9 mouse cellular contexts compared by ENCODE assay signal in genomic region chr16:20509349-20509748, GRCm38 (mm10). TPM values are rescaled to one million over a fixed set of nuclear protein-coding genes. Genes with fewer than 3 reads are reported as not detected.
DNase-seq lines count a peak whose midpoint lies in the region; ATAC-seq and TF ChIP-seq lines count a peak whose summit lies in the region.
"Had no signal": no experiment of that assay in that cellular context is flagged by ENCODE, and none has a peak within 500 bp of the region (broad histone marks: within the 10 kb centered on the region; RNA-seq: fewer than 3 reads in every experiment).

No protein-coding gene starts in this region.

- peaks cover 8% of the 10 kb centered on the region for H3K4me1 ChIP-seq in cerebellum, adult 2 months (ENCODE audit: control insufficient read depth, insufficient read depth, low read length)
- no peaks in the 10 kb centered on the region for H3K4me1 ChIP-seq in liver, embryonic 13.5 days (replicated peaks)
- H3K4me1 ChIP-seq in neural tube, embryonic 14.5 days (ENCODE audit: control insufficient read depth, insufficient read depth, low read length) = no peaks in the 10 kb centered on the region
- H3K4me1 ChIP-seq: embryonic facial prominence, embryonic 15.5 days; midbrain, embryonic 12.5 days had no signal

- no peak overlapping the region for H3K9ac ChIP-seq in liver, embryonic 13.5 days
- H3K9ac ChIP-seq in neural tube, embryonic 14.5 days (replicated peaks; ENCODE audit: low read depth, low read length) = no peak overlapping the region
- H3K9ac ChIP-seq: embryonic facial prominence, embryonic 15.5 days; midbrain, embryonic 12.5 days had no signal

- no peak overlapping the region for H3K4me2 ChIP-seq in liver, embryonic 13.5 days
- no peak overlapping the region for H3K4me2 ChIP-seq in neural tube, embryonic 14.5 days (ENCODE audit: low read depth, low read length)
- H3K4me2 ChIP-seq: embryonic facial prominence, embryonic 15.5 days; midbrain, embryonic 12.5 days had no signal

- peak; percentile 65; the same call in 1 of the 2 replicates for TF ChIP-seq CTCF in cerebellum, adult 2 months (IDR thresholded peaks at IDR 0.05; ENCODE audit: borderline replicate concordance, insufficient read depth, low read depth, low read length)

- no peak overlapping the region for H3K27ac ChIP-seq in cerebellum, adult 2 months (ENCODE audit: insufficient read depth, low read length)
- H3K27ac ChIP-seq in liver, embryonic 13.5 days = no peak overlapping the region
- no peak overlapping the region for H3K27ac ChIP-seq in neural tube, embryonic 14.5 days (ENCODE audit: low read depth, low read length)
- H3K27ac ChIP-seq: embryonic facial prominence, embryonic 15.5 days; midbrain, embryonic 12.5 days had no signal

- H3K36me3 ChIP-seq in liver, embryonic 13.5 days = peaks cover 73% of the 10 kb centered on the region
- peaks cover 66% of the 10 kb centered on the region for H3K36me3 ChIP-seq in neural tube, embryonic 14.5 days (ENCODE audit: control insufficient read depth, insufficient read depth, low read length)

- H3K4me3 ChIP-seq in cerebellum, adult 2 months (replicated peaks; ENCODE audit: insufficient read depth, low read depth, low read length) = no peak overlapping the region
- no peak overlapping the region for H3K4me3 ChIP-seq in liver, embryonic 13.5 days (replicated peaks)
- H3K4me3 ChIP-seq in neural tube, embryonic 14.5 days (ENCODE audit: low read depth, low read length) = no peak overlapping the region
- H3K4me3 ChIP-seq: embryonic facial prominence, embryonic 15.5 days; midbrain, embryonic 12.5 days had no signal

- H3K9me3 ChIP-seq in liver, embryonic 13.5 days (replicated peaks) = no peaks in the 10 kb centered on the region
- no peaks in the 10 kb centered on the region for H3K9me3 ChIP-seq in neural tube, embryonic 14.5 days (ENCODE audit: control insufficient read depth, low read length)
- H3K9me3 ChIP-seq: embryonic facial prominence, embryonic 15.5 days; midbrain, embryonic 12.5 days had no signal

- WGBS in cerebellum, adult 2 months = 25% methylated on average over 3 of the region's 3 CpGs
- WGBS in liver, embryonic 13.5 days (ENCODE audit: insufficient replicate concordance) = 77% methylated on average over 3 of the region's 3 CpGs
- 93% methylated on average over 3 of the region's 3 CpGs for WGBS in neural tube, embryonic 14.5 days

- TF ChIP-seq POLR2A in cerebellum, adult 2 months (IDR thresholded peaks at IDR 0.05; ENCODE audit: borderline replicate concordance, insufficient read depth, low read length) = no peak

- ATAC-seq in liver, embryonic 13.5 days (ENCODE audit: low read depth) = peak; percentile 50; the same call in 1 of the 2 replicates
- ATAC-seq in neural tube, embryonic 14.5 days (ENCODE audit: low read depth) = peak; percentile 56; the same call in 1 of the 2 replicates

- no peaks in the 10 kb centered on the region for H3K27me3 ChIP-seq in cerebellum, adult 2 months (ENCODE audit: control insufficient read depth, insufficient read depth, low read length)
- no peaks in the 10 kb centered on the region for H3K27me3 ChIP-seq in liver, embryonic 13.5 days
- no peaks in the 10 kb centered on the region for H3K27me3 ChIP-seq in neural tube, embryonic 14.5 days (ENCODE audit: control insufficient read depth, insufficient read depth, low read length)
- H3K27me3 ChIP-seq: embryonic facial prominence, embryonic 15.5 days; midbrain, embryonic 12.5 days had no signal

- DNase-seq in thymus, postnatal 25 days = peak; percentile 31
- no peak for DNase-seq in thymus, postnatal 10 days (ENCODE audit: low spot score in 2 of 2)
- peak; percentile 63 to 73 for DNase-seq in cerebellum, adult 2 months
- DNase-seq in heart, postnatal 4 days = peak; percentile 54
- DNase-seq in liver, embryonic 13.5 days = no peak
- no peak for DNase-seq in frontal cortex, postnatal 10 days (ENCODE audit: low spot score in 2 of 2)

RNA-seq across cellular contexts. Expression of gene Dvl3, which starts 7.4 kb away (rescaled TPM):
- 60.2 and 66.5 TPM in 2 replicates for polyA plus RNA-seq in cerebellum, adult 2 months (2012; rRNA removed)
- total RNA-seq in heart, postnatal 4 days (2021) = 10 to 100 TPM; 70.6 to 73.1 TPM
- 3.7 and 4.8 TPM in 2 replicates for polyA plus RNA-seq in liver, embryonic 13.5 days (2015; fragmentation: Nextera tagmentation; extraction: Ambion mirVana)
- polyA plus RNA-seq in neural tube, embryonic 14.5 days (2014; fragmentation: Nextera tagmentation; extraction: Ambion mirVana) = 39.7 and 40.6 TPM in 2 replicates

RNA-seq across cellular contexts. Expression of gene Eif2b5, which starts 10.7 kb away (rescaled TPM):
- 52.4 and 53.3 TPM in 2 replicates for polyA plus RNA-seq in cerebellum, adult 2 months (2012; rRNA removed)
- 10 to 100 TPM; 55.9 to 59.8 TPM for total RNA-seq in heart, postnatal 4 days (2021)
- 71.1 and 75.5 TPM in 2 replicates for polyA plus RNA-seq in liver, embryonic 13.5 days (2015; fragmentation: Nextera tagmentation; extraction: Ambion mirVana)
- 84.9 and 108 TPM in 2 replicates for polyA plus RNA-seq in neural tube, embryonic 14.5 days (2014; fragmentation: Nextera tagmentation; extraction: Ambion mirVana)

RNA-seq across cellular contexts. Expression of gene Ap2m1, which starts 25.9 kb away (rescaled TPM):
- 1,156 and 1,178 TPM in 2 replicates for polyA plus RNA-seq in cerebellum, adult 2 months (2012; rRNA removed)
- total RNA-seq in heart, postnatal 4 days (2021) = 100 to 1,000 TPM; 283 to 296 TPM
- polyA plus RNA-seq in liver, embryonic 13.5 days (2015; fragmentation: Nextera tagmentation; extraction: Ambion mirVana) = 413 and 466 TPM in 2 replicates
- polyA plus RNA-seq in neural tube, embryonic 14.5 days (2014; fragmentation: Nextera tagmentation; extraction: Ambion mirVana) = 1,186 and 1,271 TPM in 2 replicates

RNA-seq across cellular contexts. Expression of gene Abcf3, which starts 39.0 kb away (rescaled TPM):
- 107 and 112 TPM in 2 replicates for polyA plus RNA-seq in cerebellum, adult 2 months (2012; rRNA removed)
- 10 to 100 TPM; 64.0 to 65.1 TPM for total RNA-seq in heart, postnatal 4 days (2021)
- 27.0 and 27.9 TPM in 2 replicates for polyA plus RNA-seq in liver, embryonic 13.5 days (2015; fragmentation: Nextera tagmentation; extraction: Ambion mirVana)
- 72.6 and 82.2 TPM in 2 replicates for polyA plus RNA-seq in neural tube, embryonic 14.5 days (2014; fragmentation: Nextera tagmentation; extraction: Ambion mirVana)

Comparison
In these comparisons a context has a peak if more than half of its experiments do, and no peak if none do; other contexts are left out.
1. DNase-seq: peak in thymus, postnatal 25 days (single experiment), cerebellum, adult 2 months (2 of 2) and heart, postnatal 4 days (single experiment); none in thymus, postnatal 10 days (0 of 2), liver, embryonic 13.5 days (single experiment) and frontal cortex, postnatal 10 days (0 of 2).